In the genomic region with DNA sequence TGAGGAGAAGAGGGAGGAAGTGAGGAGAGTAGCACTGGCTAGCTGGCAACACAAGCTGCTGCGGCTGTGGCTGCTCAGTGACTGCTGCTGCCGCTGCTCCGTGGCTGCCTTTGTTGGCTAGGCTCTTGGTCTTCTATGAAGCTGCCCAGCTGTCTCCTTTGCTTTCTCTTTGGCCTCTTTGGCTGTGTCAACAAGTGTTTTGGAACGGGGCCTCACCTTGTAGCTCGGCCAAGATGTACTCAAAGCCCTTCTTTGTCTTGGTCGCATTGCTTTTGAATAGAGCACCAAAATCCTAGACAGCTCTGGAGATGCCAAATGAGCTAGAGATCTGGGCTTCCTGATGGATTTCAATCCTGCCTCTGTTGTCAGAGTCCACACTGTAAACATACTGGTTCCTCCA, we compare ENCODE assay signal across 9 mouse cellular contexts. TPM values are rescaled to one million over a fixed set of nuclear protein-coding genes. Genes with fewer than 3 reads are reported as not detected.
DNase-seq lines count a peak whose midpoint lies in the region; ATAC-seq and TF ChIP-seq lines count a peak whose summit lies in the region.
"Had no signal": no experiment of that assay in that cellular context is flagged by ENCODE, and none has a peak within 500 bp of the region (broad histone marks: within the 10 kb centered on the region; RNA-seq: fewer than 3 reads in every experiment).

No protein-coding gene starts in this region.

- H3K27ac ChIP-seq in midbrain, embryonic 13.5 days = no peak overlapping the region
- H3K27ac ChIP-seq in midbrain, embryonic 11.5 days (ENCODE audit: low read depth, low read length) = no peak overlapping the region
- H3K27ac ChIP-seq in forebrain, postnatal 0 days (ENCODE audit: low read depth, low read length) = no peak overlapping the region

- WGBS in midbrain, embryonic 13.5 days = 61% methylated on average over 6 of the region's 6 CpGs
- 79% methylated on average over 6 of the region's 6 CpGs for WGBS in midbrain, embryonic 11.5 days
- 29% methylated on average over 6 of the region's 6 CpGs for WGBS in forebrain, postnatal 0 days

- H3K27me3 ChIP-seq in midbrain, embryonic 13.5 days = no peaks in the 10 kb centered on the region
- H3K27me3 ChIP-seq in midbrain, embryonic 11.5 days (ENCODE audit: control insufficient read depth, insufficient read depth, low read length) = no peaks in the 10 kb centered on the region
- no peaks in the 10 kb centered on the region; the same call in 1 of the 2 replicates for H3K27me3 ChIP-seq in forebrain, postnatal 0 days (ENCODE audit: insufficient read depth, low read length)

- H3K9me3 ChIP-seq in midbrain, embryonic 13.5 days = no peaks in the 10 kb centered on the region
- no peaks in the 10 kb centered on the region for H3K9me3 ChIP-seq in midbrain, embryonic 11.5 days (ENCODE audit: control insufficient read depth, low read length)
- no peaks in the 10 kb centered on the region for H3K9me3 ChIP-seq in forebrain, postnatal 0 days (ENCODE audit: low read length)

- no peak for TF ChIP-seq CTCF in forebrain, postnatal 0 days (IDR thresholded peaks at IDR 0.05; ENCODE audit: low read depth)

- H3K9ac ChIP-seq in midbrain, embryonic 13.5 days (replicated peaks) = no peak overlapping the region
- H3K9ac ChIP-seq in midbrain, embryonic 11.5 days (ENCODE audit: low read length) = no peak overlapping the region
- H3K9ac ChIP-seq in forebrain, postnatal 0 days = no peak overlapping the region

- ATAC-seq in midbrain, embryonic 13.5 days = peak; percentile 70
- ATAC-seq in midbrain, embryonic 11.5 days (ENCODE audit: low FRiP score) = no peak
- ATAC-seq in forebrain, postnatal 0 days = peak; percentile 92

- no peaks in the 10 kb centered on the region for H3K36me3 ChIP-seq in midbrain, embryonic 13.5 days
- no peaks in the 10 kb centered on the region for H3K36me3 ChIP-seq in midbrain, embryonic 11.5 days (ENCODE audit: control insufficient read depth, insufficient read depth, low read length)
- no peaks in the 10 kb centered on the region for H3K36me3 ChIP-seq in forebrain, postnatal 0 days (ENCODE audit: insufficient read depth)

- H3K4me1 ChIP-seq in midbrain, embryonic 13.5 days (replicated peaks) = no peaks in the 10 kb centered on the region
- H3K4me1 ChIP-seq in midbrain, embryonic 11.5 days (ENCODE audit: control insufficient read depth, insufficient read depth, low read length) = no peaks in the 10 kb centered on the region
- no peaks in the 10 kb centered on the region for H3K4me1 ChIP-seq in forebrain, postnatal 0 days (ENCODE audit: insufficient read depth)

- H3K4me2 ChIP-seq in midbrain, embryonic 13.5 days (replicated peaks) = no peak overlapping the region
- H3K4me2 ChIP-seq in midbrain, embryonic 11.5 days = no peak overlapping the region
- H3K4me2 ChIP-seq in forebrain, postnatal 0 days (ENCODE audit: low read depth) = no peak overlapping the region

- no peak overlapping the region for H3K4me3 ChIP-seq in midbrain, embryonic 13.5 days (replicated peaks)
- H3K4me3 ChIP-seq in midbrain, embryonic 11.5 days (ENCODE audit: low read depth, low read length) = no peak overlapping the region
- no peak overlapping the region for H3K4me3 ChIP-seq in forebrain, postnatal 0 days (ENCODE audit: low read depth, low read length)

- no peak for DNase-seq in midbrain, embryonic 11.5 days (ENCODE audit: low spot score, missing footprints)
- DNase-seq in forebrain, postnatal 0 days = peak; percentile 83
- DNase-seq in layer of hippocampus, adult 9-10 months (ENCODE audit: low spot score) = peak; percentile 52
- peak; percentile 62 for DNase-seq in lung, postnatal 36 days
- DNase-seq in embryo, embryonic 9.5 days (ENCODE audit: extremely low spot score) = no peak
- DNase-seq in natural killer cell, adult 2 months (ENCODE audit: low spot score in 2 of 2) = no peak
- DNase-seq in embryo, embryonic 10.5 days (ENCODE audit: low spot score) = no peak

RNA-seq across cellular contexts. Expression of a gene that starts 29.1 kb away (rescaled TPM):
- polyA plus RNA-seq in midbrain, embryonic 13.5 days (2015; fragmentation: Nextera tagmentation; extraction: Ambion mirVana) = 13.7 and 13.9 TPM in 2 replicates
- polyA plus RNA-seq in midbrain, embryonic 11.5 days (2014; fragmentation: Nextera tagmentation; extraction: Ambion mirVana) = 8.9 and 9.3 TPM in 2 replicates
- 23.9 and 27.6 TPM in 2 replicates for total RNA-seq in forebrain, postnatal 0 days (2014; rRNA removed)
- 12.8 and 17.3 TPM in 2 replicates for polyA plus RNA-seq in forebrain, postnatal 0 days (2015; fragmentation: Nextera tagmentation; extraction: Ambion mirVana)

RNA-seq across cellular contexts. Expression of a gene that starts 48.9 kb away (rescaled TPM):
- polyA plus RNA-seq in midbrain, embryonic 13.5 days (2015; fragmentation: Nextera tagmentation; extraction: Ambion mirVana) = 0.05 TPM in 1 of 2 replicates, not detected in the other
- polyA plus RNA-seq in midbrain, embryonic 11.5 days (2014; fragmentation: Nextera tagmentation; extraction: Ambion mirVana) = not detected in 2 replicates
- not detected in 2 replicates for total RNA-seq in forebrain, postnatal 0 days (2014; rRNA removed)
- polyA plus RNA-seq in forebrain, postnatal 0 days (2015; fragmentation: Nextera tagmentation; extraction: Ambion mirVana) = 0.08 and 0.09 TPM in 2 replicates
- total RNA-seq: gastrocnemius, postnatal 36 days had no signal

RNA-seq across cellular contexts. Expression of a gene that starts 51.6 kb away (rescaled TPM):
- 152 and 160 TPM in 2 replicates for polyA plus RNA-seq in midbrain, embryonic 13.5 days (2015; fragmentation: Nextera tagmentation; extraction: Ambion mirVana)
- polyA plus RNA-seq in midbrain, embryonic 11.5 days (2014; fragmentation: Nextera tagmentation; extraction: Ambion mirVana) = 160 and 161 TPM in 2 replicates
- total RNA-seq in forebrain, postnatal 0 days (2014; rRNA removed) = 95.1 and 120 TPM in 2 replicates
- 160 and 215 TPM in 2 replicates for polyA plus RNA-seq in forebrain, postnatal 0 days (2015; fragmentation: Nextera tagmentation; extraction: Ambion mirVana)

RNA-seq across cellular contexts. Expression of a gene that starts 55.5 kb away (rescaled TPM):
- 16.4 TPM in 2 replicates for polyA plus RNA-seq in midbrain, embryonic 13.5 days (2015; fragmentation: Nextera tagmentation; extraction: Ambion mirVana)
- polyA plus RNA-seq in midbrain, embryonic 11.5 days (2014; fragmentation: Nextera tagmentation; extraction: Ambion mirVana) = 14.4 and 16.0 TPM in 2 replicates
- 54.4 and 69.3 TPM in 2 replicates for total RNA-seq in forebrain, postnatal 0 days (2014; rRNA removed)
- 7.8 and 10.6 TPM in 2 replicates for polyA plus RNA-seq in forebrain, postnatal 0 days (2015; fragmentation: Nextera tagmentation; extraction: Ambion mirVana)

RNA-seq across cellular contexts. Expression of a gene that starts 56.0 kb away (rescaled TPM):
- polyA plus RNA-seq in midbrain, embryonic 13.5 days (2015; fragmentation: Nextera tagmentation; extraction: Ambion mirVana) = not detected in 2 replicates
- polyA plus RNA-seq in midbrain, embryonic 11.5 days (2014; fragmentation: Nextera tagmentation; extraction: Ambion mirVana) = not detected in 2 replicates
- total RNA-seq in forebrain, postnatal 0 days (2014; rRNA removed) = 1.9 and 2.9 TPM in 2 replicates
- polyA plus RNA-seq in forebrain, postnatal 0 days (2015; fragmentation: Nextera tagmentation; extraction: Ambion mirVana) = not detected in 2 replicates

Comparison
In these comparisons a context has a peak if more than half of its experiments do, and no peak if none do; other contexts are left out.
1. DNase-seq: peak in forebrain, postnatal 0 days (single experiment), layer of hippocampus, adult 9-10 months (single experiment) and lung, postnatal 36 days (single experiment); none in midbrain, embryonic 11.5 days (single experiment), embryo, embryonic 9.5 days (single experiment), natural killer cell, adult 2 months (0 of 2) and embryo, embryonic 10.5 days (single experiment).